Mouse (Mus musculus): ENCODE measurements around the gene Cacnb4.

Cacnb4 gene

DNA sequence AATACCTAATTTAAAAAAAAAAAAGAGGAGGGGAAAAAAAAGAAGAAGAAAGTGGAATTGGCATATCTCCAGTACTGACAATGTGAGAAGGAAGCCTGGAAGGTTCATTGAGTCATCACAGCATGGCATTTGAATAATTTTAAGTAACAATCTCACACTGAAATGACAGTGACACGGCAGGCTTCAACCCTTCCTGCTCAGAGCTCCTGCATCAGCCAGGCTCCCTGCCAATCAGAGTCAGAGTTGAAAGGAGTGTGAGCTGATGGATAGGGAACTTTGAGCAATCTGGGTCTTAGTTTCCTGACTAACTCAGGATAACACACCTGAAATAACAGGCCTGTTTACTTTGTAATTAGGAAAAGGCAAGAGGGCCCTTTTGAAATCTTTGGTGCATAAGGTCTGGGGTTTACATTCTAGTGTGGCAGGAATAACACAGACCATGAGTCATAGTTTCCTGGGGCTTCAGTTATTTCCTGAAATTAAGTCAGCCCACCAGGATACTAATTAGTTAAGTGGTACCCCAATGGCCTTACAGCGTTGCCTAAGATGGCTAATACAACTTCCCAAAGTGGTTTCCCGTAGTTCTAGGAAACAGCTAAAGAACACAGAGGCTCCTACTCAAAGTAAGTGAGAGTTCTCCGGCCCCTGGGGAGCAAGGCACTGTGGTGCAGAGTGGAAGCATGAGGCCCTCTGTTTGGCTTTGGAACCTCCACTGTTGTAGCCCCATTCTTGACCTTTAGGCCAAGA, 204.9 kb downstream of the Cacnb4 start:
- DNase-seq (ENCODE audit: low spot score): no peak

DNA sequence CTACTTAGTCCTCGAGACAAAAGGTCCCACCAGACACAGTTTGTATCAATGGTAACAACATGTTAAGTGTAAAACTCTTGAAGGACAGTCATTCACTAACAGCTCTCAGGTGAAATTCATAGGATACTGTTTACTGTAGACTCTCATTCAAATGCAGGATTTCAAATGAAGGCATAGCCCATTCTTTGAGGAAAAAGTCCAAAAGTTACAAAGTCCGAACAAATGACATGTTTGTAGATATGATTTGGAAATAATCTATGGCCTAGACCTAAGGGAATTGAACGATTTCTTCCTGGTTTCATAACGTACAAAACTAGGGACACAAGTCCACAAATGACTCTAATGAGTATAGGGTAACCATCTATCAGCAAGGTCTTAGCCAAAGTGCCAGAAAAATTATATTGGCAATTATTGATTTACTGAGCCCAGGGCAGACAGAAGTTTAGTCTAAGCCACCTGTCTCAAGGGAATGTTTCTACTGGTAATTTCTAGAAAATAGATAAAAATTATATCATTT, 206.5 kb downstream of the Cacnb4 start:
- no peak for DNase-seq (ENCODE audit: low spot score)

DNA sequence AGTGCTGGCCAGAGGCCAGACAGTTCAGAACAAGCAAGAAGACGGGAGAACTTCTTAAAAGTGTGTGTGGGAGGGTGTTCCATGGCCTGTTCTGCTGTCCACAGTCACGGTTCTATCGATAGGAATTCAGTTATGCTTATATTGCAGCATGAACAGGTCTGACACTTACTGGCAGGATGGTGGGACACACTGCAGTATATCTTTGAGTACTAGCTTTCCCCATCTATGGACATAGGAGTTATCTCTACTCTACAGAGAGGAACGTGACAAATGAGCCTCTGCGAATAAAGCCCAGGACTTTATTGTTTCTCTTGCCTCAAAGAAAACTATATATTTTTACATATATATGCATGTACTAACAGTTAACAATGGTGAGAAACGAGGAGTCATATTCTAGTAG, 209.0 kb downstream of the Cacnb4 start:
- no peak for DNase-seq (ENCODE audit: low spot score)

GRCm38 (mm10) chr2:52461206-52461967, 215.2 kb downstream of the Cacnb4 start:
- peak; percentile 40 for DNase-seq (ENCODE audit: low spot score)

DNA sequence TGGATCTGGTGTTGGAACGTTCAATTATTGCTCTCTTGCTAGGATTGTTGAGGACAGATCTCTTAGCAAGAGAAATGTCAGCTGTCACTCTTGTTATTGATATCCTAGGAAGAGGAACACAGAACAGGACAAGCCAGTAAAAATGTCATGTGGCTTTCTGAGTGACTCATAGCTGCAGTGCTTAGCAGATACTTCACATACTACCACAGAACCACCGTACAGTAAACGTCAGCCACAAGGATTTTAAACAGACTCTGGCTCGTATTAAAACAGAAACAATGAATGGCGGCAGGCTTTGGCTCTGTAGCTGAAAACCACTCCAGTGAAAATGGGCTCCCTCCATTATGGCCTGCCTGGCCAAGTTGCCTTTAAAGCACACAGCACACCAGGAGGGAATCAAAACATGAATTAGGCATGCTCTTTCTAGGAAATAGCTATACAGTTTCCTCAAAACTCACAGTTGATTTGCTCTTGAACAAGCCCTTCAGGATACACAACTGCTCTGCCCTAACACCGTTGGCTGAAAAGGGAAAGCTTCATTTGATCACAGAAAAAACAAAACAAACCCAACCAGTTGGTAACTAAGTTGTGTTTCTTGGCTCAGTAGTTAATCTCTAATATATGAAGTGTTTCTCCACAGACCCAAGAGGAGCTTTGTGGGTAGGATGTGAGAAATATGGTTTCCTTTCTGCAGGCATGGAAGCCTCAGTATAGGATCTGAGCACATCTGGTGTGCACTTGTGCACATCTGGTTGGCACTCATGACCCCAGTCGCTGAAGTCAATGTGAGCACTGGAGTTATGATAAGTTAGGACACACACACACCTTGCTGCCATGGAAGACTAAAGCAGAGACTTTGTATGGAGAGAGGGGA, 220.8 kb downstream of the Cacnb4 start:
- no peak for DNase-seq (ENCODE audit: low spot score)

GRCm38 (mm10) chr2:52449818-52450217, 226.8 kb downstream of the Cacnb4 start:
- DNase-seq (ENCODE audit: low spot score): no peak

DNA sequence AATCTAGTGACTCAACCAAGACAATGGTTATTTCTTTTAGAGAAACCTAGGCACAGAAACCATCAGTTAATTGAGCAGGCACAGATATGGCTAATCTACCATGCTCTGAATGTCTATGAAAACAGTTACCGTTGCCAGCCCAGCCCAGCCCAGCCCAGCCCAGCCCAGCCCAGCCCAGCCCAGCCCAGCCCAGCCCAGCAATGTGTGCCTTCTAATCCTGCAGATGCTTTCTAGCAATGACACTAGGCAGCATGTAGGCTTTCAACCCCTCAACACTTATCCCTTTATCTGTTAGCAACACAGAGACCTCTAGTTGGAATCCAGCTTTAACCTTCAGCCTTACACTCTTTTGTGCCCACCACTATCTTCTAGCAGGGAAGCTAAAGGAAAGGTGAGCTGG, 227.7 kb downstream of the Cacnb4 start:
- DNase-seq (ENCODE audit: low spot score): no peak

DNA sequence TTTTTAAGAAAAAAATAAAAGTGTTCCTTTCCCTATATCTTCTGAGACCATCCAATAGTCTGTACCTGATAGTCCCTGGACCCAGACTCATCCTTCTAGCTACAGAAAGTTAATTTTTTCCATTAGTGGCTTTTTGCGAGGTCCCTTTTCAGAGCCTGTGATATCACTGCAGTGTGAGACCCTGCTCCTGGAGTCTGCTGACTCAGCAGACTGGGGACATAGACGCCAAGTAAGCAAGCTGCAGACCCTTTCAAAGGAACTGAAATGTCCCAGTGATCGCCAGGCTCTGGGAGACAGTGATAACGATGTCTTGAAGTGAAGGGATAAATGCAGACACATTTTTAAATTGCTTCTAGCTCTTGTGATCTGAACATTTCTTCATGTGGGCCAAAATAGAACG, 230.0 kb downstream of the Cacnb4 start:
- DNase-seq (ENCODE audit: low spot score): no peak

GRCm38 (mm10) chr2:52442125-52442524, 234.5 kb downstream of the Cacnb4 start:
- DNase-seq (ENCODE audit: low spot score): no peak

DNA sequence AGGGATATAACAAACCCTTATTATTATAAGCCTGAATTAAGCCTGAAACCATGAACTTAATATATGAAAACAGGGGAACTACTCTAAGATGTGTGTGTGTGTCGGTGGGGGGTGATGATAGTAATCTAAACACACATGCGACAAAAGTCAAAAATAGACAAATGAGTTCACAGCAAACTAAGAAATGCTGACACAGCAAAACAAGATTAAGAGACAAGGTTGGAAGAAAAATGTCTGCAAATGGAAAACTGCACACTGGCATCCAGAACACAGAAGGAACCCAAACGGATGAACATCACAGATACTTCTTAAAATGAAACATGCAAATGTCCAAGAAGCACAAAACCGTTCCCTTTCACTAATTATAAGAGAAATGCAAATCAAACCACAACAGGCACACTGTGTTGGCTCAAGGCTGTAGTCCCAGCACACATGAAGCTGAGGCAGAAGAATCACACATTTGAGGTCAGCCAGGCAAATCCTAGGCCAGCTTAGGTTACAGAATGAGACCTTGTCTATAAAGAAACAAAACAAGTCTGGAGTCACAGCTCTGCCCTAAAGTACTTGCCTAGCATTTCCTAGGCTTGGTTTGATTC, 236.1 kb downstream of the Cacnb4 start:
- DNase-seq (ENCODE audit: low spot score): no peak

DNA sequence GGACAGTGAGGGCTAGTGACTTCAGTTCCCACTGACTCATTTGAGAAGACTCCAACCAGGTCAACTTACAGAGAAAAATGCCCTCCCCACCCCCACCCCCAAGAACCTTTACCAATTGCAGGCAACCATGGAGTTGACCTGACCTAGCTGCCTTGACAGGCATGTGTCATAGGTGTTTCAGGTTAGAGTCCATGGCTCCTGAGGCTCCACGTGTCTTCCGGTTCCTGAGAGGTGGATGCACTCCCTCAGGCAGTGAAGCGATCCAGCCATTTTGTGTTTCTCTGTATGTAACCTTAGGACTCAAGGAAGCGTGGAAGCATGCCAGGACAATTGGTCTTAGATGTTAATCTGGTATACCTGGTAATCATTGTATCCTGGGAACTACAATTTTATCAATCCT, 238.2 kb downstream of the Cacnb4 start:
- DNase-seq (ENCODE audit: low spot score): no peak

DNA sequence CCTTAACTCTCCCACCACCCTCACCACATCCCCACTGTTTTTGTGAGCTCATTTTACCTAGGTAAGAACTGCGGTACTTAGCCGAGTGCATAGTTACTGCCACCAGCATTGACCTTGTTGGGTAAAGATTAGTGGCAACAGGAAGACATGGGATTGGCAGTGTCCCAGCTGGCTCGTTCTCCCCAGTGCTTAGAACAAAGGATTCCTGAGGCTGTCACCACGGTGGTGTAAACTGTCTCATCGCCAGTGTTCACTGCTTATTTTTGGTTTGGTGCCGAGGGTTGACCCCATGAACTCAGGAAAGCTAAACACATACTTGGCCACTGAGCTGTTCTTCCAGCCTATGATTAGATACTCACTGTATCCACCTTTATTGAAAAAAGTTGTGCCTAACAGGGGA, 238.6 kb downstream of the Cacnb4 start:
- no peak for DNase-seq (ENCODE audit: low spot score)

DNA sequence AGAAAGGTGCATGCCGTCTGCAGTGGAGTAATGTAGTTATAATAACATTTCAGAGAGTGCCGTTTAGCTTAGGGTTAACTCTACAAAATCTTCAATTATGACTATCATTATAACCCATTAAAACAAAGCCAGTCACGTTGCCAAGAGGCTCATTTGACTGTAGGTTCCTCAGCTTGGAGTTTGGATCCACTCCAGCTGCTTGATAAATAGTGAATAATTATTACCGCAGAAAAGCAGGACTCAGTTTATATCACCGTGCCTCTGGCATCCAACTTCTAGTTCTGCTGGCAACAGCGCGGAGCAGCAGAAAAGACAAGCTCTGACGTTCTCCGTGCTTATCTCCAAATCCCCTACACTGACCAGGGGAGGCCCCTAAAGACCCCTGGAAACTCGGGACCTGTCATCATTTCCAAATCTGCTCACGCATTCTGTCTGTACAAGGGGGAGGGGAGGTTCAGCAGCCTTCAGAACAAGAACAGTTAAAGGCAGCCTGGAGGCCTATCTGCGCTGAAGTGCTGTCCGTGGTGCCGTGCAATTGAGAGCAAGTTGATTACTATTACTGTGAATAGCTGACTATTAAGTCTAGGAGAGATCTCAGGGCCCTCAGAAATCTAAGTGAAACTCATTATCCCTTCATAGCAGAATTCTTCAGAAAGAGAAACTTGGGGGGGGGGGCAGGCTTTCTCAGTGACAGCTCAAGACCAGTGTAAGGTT, 240.6 kb downstream of the Cacnb4 start:
- no peak for DNase-seq (ENCODE audit: low spot score)

- DNase-seq (ENCODE audit: low spot score): no peak
Observed at GRCm38 (mm10) chr2:52433365-52433764, 243.3 kb downstream of the Cacnb4 start.

DNA sequence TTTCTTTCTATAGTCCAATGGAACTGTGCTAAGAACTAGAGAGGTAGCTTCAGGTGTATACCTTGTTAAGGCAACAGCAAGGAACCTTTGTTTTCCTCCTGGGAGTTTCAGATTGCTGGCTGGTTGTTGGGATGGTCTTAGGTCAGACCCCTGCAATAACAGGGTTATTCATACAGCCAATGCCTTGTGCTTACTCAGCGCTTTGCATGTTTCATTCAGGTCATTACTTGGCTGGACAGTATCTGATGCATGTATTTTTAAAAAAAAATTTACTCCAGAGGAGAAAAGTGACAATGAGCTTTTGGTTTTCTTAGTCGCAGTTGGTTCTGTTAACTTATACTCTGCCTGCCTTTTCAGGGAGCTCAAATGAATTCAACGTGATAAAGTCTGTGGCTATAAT, 249.2 kb downstream of the Cacnb4 start:
- no peak for DNase-seq (ENCODE audit: low spot score)

GRCm38 (mm10) chr2:52426041-52426440, 250.6 kb downstream of the Cacnb4 start:
- no peak for DNase-seq (ENCODE audit: low spot score)

DNA sequence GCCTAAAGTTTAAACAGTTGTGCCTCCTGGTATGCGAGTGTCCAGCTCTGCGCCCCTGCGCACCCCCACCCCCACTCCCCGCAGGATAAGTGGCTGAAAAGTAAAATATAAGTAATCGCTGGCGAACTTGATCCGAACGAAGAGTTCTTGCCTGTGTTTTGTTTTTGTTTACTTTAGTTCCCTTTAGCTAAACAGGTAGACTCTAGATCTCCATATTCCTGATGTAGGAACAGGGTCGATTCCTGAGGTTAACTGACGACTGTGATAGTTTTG, 251.2 kb downstream of the Cacnb4 start:
- DNase-seq (ENCODE audit: low spot score): no peak

- peak; percentile 68 for DNase-seq (ENCODE audit: low spot score)
Observed at GRCm38 (mm10) chr2:52424747-52425522, 251.7 kb downstream of the Cacnb4 start, which contains the start of gene Arl5a. TSS of gene Arl5a (minus strand) at chr2:52424901.

DNA sequence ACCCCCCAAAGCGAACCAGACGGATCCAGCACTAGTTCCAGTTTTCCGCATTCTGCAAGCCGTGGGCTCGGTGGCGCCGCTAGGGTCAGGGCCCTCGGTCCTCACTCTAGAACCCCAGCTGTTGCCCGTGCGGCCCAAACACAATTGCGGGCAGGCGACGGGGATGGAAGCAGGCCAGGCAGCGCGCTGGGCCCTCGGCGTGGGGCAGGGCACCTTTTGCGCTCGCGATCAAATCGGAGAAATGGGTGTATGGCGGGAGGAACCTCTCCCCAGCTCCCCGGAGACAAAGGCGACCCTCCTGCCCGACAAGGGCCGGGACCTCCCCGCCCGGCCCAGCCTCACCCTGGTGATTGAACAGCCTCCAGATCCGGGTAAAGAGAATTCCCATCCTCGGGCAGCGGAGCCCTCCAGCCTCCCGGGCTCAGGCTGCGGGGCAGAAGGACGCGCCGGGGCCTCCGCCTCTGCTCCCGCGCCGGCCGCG, 252.3 kb downstream of the Cacnb4 start:
- no peak for DNase-seq (ENCODE audit: low spot score)

DNA sequence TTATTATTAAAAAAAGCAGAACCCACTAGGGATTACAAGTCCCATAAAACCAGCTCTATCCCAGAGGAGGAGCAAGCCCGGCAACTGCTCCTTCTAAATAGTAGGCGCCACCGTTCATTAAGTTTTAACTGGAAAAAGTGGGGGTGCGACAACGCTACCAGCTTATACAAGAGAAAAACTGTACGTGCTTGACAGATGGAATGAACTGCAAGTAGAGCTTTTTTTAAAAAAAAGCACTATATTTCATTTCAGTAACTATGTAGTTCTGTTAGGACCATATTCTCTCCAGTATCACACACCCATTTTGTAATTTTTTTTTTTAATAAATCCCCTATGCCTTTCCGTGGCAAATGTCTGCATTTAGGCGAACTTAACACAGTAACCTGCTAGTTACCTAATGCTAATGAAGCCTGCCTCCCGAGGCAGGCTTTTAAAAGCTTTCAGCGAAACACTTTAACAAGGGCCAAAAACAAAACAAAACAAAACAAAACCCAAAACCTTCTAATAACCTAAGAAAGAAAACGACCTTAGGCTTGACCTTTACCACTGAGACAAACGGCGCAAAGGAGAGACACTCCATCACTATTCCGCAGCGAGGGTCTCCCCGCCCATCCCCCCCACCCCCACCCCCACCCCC, 252.9 kb downstream of the Cacnb4 start:
- no peak for DNase-seq (ENCODE audit: low spot score)

Measured in layer of hippocampus, adult 9-10 months (tissue).